Mouse (Mus musculus): ENCODE results near the gene Pmm2.

The Pmm2 gene

DNA sequence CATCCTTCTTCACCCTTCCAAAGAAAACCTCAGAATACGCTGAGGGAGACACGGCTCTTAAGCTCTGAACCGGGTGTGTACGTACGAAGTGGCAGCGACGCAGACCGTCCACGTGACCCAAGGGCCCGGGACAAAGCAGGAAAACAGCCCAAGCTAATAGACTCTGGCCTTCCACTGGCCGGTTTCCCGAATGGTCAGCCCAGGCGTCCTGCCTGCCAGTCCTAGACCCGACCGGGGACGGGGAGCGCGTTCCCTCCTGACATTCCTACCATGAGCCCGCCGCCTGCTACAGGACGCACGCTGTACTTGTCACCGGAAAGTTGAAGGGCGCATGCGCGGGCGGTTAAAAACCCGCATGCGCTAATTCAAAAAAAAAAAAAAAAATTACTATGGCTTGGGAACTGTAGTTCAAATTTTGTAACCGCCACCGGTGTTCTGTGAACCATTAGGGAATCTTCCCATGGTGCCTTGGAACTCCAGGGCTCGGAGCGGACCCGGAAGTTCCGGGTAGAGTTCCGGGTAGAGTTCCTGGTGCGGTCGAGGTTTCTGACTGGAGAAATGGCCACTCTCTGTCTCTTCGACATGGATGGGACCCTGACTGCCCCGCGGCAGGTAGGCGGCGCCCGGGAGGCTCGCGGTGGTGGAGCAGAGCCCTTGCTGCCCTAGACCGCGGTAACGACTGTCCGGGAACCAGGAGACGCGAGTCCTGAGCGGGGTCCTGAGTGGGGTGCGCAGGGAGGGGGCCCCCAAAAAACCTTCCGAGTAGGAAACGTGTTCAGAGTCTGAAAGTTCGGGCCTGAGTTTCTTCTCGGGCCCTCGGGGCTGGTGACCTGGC, at the start of gene Pmm2, which contains the start of gene Tmem186:
Pmm2 (plus strand) TSS at position 458 of the 835 bp plus-strand sequence.
Tmem186 (minus strand) TSS at position 496 of the 835 bp plus-strand sequence.
- DNase-seq (ENCODE audit: low spot score in 2 of 2), result peak; percentile 77 to 78

DNA sequence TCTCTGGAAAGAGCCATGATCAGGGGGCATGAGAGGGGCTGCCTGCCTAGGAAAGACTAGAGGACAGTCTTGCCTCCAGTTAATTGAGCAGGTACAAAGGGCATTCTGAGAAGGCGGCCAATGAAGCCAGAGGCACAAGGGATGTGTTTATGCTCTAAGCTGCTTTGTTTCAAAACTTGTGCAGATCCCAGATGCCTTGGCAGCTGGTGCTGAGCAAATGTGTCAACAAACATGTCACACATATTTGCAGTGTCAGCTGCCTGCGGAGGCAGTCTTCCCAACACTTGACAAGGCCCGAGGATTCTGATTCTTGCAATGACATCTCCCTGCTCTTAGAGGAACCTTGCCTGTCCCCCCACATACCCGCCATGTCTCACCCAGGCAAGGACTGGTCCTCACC, 42.1 kb upstream of the Pmm2 start:
- DNase-seq (ENCODE audit: low spot score in 2 of 2), result no peak

GRCm38 (mm10) chr16:8596336-8596735, 41.1 kb upstream of the Pmm2 start:
- no peak for DNase-seq (ENCODE audit: low spot score in 2 of 2)

- DNase-seq (ENCODE audit: low spot score in 2 of 2), result no peak
Measured at GRCm38 (mm10) chr16:8597516-8597915, 40.0 kb upstream of the Pmm2 start.

GRCm38 (mm10) chr16:8603789-8604188, 33.7 kb upstream of the Pmm2 start:
- DNase-seq (ENCODE audit: low spot score in 2 of 2), result no peak

GRCm38 (mm10) chr16:8610397-8610796, 27.1 kb upstream of the Pmm2 start:
- DNase-seq (ENCODE audit: low spot score in 2 of 2), result no peak

DNA sequence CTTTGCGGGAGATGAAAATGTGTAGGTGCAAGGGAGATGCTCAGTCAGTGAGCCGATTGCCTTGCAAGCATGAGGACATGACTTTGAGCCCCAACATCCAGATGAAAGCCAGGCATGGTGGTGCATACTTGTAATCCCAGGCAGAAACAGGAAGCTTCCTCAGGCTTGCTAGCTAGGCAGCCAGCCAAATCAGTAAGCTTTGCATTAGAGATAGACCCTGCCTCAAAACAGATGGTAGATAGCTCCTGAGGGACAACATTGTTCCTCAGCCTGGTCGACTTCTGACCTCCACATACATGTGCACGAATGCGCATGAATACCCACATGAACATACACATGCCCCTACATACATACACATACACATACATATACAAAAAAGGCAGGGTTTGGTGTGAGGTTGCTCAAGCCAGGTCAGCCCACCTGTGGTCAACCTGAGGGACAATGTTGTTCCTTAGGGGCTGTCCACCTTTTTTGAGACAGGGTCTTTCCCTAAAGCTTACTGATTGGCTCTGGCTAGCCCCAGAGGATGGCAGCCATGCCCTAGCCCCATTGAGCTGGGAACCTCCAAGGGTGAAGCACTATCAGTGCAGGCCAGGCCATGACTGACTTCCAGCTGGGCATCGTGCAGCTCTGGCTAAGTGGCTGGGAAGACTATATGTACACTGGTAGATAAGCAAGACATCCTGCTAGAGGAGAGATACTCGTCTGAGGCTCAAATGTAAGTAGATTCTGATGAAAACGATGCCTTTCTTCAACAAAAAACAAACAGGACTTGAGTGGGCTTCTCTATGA, 25.1 kb upstream of the Pmm2 start:
- DNase-seq (ENCODE audit: low spot score in 2 of 2), result no peak

GRCm38 (mm10) chr16:8613039-8613438, 24.4 kb upstream of the Pmm2 start:
- DNase-seq (ENCODE audit: low spot score in 2 of 2), result no peak

GRCm38 (mm10) chr16:8613447-8613846, 24.0 kb upstream of the Pmm2 start:
- no peak for DNase-seq (ENCODE audit: low spot score in 2 of 2)

- DNase-seq (ENCODE audit: low spot score in 2 of 2), result no peak
Measured at GRCm38 (mm10) chr16:8619659-8620314, 17.7 kb upstream of the Pmm2 start.

DNA sequence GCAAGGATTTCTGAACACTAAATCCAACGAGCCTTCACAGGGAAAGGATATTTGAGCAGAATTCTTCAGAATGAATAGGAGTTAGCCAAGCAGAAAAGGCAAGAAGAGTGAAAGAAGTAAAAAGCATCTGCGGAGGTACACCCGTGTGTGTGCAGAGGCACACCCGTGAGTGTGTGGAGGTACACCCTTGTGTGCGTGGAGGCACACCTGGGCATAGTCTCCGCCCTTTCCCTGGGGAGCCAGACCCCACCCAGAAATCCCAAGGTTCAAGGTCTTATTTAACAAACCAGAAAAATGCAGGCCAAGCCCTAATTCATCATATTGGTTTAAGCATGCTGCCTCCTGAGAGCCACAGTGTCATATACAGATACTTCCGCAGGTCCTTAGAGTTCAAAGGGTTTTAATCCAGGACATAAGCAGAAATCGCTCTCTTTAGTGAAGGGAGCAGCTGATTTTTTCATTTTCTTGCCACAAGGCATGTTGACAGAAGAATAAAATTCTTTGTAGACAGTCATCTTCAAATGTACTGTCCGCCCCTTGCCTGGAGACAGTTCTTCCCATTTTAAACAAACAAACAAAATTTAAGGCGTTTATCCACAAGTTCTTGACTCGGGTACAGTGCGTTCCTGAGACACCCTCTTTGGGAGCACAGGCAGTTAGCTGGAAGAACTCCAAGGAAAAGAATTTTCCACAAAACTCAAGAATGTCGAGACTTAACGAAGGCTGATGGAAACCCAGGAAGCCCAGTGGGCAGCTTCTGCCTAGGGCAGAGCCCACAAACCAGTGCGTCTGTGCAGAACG, 17.0 kb upstream of the Pmm2 start:
- no peak for DNase-seq (ENCODE audit: low spot score in 2 of 2)

DNA sequence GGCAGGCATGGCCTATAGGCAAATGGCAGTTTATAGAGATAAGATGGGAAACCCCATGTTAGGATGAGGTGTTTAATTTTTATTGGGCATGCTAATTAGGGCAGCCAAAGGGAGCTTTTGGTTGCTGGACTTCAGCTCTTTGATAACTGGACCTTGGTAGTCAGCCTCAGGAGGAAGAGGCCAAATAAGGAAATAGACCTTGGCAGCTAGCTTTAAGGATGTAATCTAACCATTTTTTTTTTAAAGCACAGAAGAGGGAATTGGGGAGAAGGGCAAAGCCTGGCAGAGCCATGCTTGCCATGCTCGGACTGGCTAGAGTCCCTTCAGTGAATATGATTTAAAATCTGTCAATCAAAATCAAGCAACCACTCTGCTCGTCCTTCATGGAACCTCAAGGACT, 7.1 kb upstream of the Pmm2 start:
- no peak for DNase-seq (ENCODE audit: low spot score in 2 of 2)

DNA sequence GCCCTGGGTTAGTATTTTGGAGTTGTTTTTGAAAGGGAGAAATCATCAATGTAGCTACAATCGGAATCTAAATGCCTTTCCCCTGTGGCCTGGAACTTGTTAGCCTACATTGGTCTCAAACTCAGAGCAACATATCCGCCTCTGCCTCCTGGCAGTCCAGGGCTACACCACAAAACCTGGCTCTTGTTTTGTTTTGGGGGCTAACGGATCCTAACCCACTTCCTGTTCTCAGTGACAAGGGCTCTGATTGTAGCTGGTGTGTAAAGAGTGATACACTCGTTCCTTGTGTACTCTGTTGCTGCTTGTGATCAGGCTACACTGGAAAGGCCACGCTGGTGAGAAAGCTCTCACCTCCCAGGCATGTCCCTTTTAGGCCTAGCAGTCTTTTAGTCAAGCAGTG, 6.0 kb upstream of the Pmm2 start:
- no peak for DNase-seq (ENCODE audit: low spot score in 2 of 2)

DNA sequence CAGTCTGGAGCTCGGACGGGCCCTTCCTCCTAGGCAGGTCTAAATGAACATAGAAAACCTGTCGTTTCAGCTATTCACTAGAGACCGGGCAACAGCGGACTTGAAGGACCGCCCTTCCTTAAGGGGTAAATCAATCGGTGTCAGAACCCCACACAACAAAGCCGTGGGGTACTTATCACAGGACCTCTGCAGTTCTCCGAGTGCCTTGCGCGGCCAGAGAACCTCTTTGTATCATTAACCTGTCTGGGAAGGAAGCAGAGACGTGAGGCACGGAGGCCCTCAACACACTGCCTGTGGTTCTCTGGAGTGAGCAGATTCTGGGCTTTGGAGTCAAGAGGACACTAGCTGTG, 632 bp upstream of the Pmm2 start:
- no peak for DNase-seq (ENCODE audit: low spot score in 2 of 2)

GRCm38 (mm10) chr16:8638131-8638530, 657 bp downstream of the Pmm2 start:
- no peak for DNase-seq (ENCODE audit: low spot score in 2 of 2)

- peak in 1 of 2 experiments; percentile 6 for DNase-seq (ENCODE audit: low spot score in 2 of 2)
Measured at GRCm38 (mm10) chr16:8639466-8640191, 2.2 kb downstream of the Pmm2 start.

DNA sequence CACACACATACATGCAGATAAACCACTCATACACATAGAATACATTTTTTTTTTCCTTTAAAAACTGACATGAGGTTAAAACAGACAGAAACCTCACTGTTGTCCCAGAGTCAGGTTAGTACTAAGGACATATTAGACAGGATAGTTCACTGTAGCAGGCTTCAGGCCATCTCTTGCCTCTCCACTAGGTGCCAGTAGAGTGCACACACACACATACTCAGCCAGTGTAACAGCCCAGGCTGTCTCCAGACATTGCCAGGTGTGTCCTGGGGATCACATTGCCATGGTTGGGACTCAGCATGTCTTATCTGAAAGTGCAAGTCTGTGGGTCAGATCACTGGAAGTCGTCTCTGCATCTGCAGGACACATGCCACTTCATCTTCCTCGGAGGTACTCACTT, 6.4 kb downstream of the Pmm2 start:
- peak; percentile 20 to 31 for DNase-seq (ENCODE audit: low spot score in 2 of 2)

GRCm38 (mm10) chr16:8645546-8645945, 8.1 kb downstream of the Pmm2 start:
- no peak for DNase-seq (ENCODE audit: low spot score in 2 of 2)

DNA sequence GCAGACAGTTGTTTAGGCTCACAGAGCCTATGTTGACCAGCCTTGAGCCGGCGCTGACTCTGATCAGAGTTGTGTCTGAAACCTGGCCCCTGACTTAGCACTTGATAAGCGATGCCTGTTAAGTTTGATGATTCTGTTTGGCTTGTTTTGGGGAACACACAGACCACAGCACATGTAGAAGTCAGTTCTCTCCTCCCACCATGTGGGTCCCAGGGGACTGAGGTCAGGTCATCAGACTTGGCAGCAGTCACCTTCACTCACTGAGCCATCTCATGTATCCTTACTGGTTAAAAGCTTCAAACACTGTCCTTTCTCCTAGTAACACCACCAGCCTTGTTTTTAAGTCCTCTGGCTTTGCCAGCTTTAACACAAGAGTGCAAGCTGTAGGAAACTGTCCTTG, 12.5 kb downstream of the Pmm2 start:
- no peak for DNase-seq (ENCODE audit: low spot score in 2 of 2)

DNA sequence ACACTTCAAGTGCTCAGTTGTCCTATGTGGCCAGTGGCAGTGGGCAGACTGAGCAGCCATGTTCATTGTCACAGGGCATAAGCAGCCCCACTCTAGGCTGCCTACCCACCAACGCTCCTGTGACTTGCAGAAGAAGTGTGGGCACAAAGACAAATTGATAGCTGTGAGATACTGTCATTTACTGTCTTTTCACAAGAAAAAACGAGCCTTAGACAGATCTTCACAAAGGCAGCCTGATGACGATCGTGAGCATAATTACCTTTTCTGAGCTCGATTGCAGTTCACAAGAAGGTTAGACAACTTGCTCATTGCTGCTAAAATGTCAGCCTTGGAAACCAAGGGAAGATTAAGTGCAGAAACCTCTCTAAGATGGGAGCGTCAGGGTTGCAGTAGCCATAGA, 17.6 kb downstream of the Pmm2 start:
- no peak for DNase-seq (ENCODE audit: low spot score in 2 of 2)

- no peak for DNase-seq (ENCODE audit: low spot score in 2 of 2)
Measured at GRCm38 (mm10) chr16:8655599-8655998, 18.1 kb downstream of the Pmm2 start.
